Mouse (Mus musculus): ENCODE measurements at regions not wholly inside any gene's neighbourhood (a gene's known extent, or its start where the extent isn't known, plus 50 kb on each side); places are given as distances from the start of the nearest gene placed in this dataset.

- intact Hi-C loops (cut with DNase I): loop anchor here (5.0 kb wide), 1 partner anchor 90 kb away; no protein-coding TSS in a partner anchor
- DNase-seq: no peak
Measured at GRCm38 (mm10) chr3:151332317-151332687, 105.4 kb upstream of the Adgrl4 start.

GRCm38 (mm10) chr3:151332688-151333452 is 104.8 kb upstream of the Adgrl4 start:
- no peak for DNase-seq
- intact Hi-C loops (cut with DNase I): loop anchor here (5.0 kb wide), 1 partner anchor 89 kb away; no protein-coding TSS in a partner anchor

- DNase-seq: no peak
- intact Hi-C loops (cut with DNase I): loop anchor here (5.0 kb wide), 1 partner anchor 88 kb away; no protein-coding TSS in a partner anchor
Measured at GRCm38 (mm10) chr3:151333867-151334341, 103.8 kb upstream of the Adgrl4 start.

GRCm38 (mm10) chr3:151351481-151352090 is 86.1 kb upstream of the Adgrl4 start:
- DNase-seq: no peak
- intact Hi-C loops (cut with DNase I): no loop called here

GRCm38 (mm10) chr3:151366302-151366701 is 71.4 kb upstream of the Adgrl4 start:
- no peak for DNase-seq
- intact Hi-C loops (cut with DNase I): no loop called here

GRCm38 (mm10) chr3:151366707-151367306 is 70.9 kb upstream of the Adgrl4 start:
- no peak for DNase-seq
- intact Hi-C loops (cut with DNase I): no loop called here

- peak in 1 of 2 experiments; percentile 3 for DNase-seq
Measured at GRCm38 (mm10) chr3:151383326-151384019, 54.2 kb upstream of the Adgrl4 start.

GRCm38 (mm10) chr3:151384850-151385249 is 52.8 kb upstream of the Adgrl4 start:
- DNase-seq: no peak
- intact Hi-C loops (cut with DNase I): no loop called here

More at GRCm38 (mm10) chr3:151383326-151384019, 54.2 kb upstream of the Adgrl4 start:
- intact Hi-C loops (cut with DNase I): no loop called here

GRCm38 (mm10) chr3:151386103-151386502 is 51.6 kb upstream of the Adgrl4 start:
- no peak for DNase-seq
- intact Hi-C loops (cut with DNase I): no loop called here

Small RNA genes in the stretch of these regions (microRNA-seq; reads per million reads assigned to microRNA genes)
- 0 reads per million in 2 experiments for gene Mir3963
